ENCODE assay signal across 20 mouse cellular contexts in genomic region chr15:97887541-97888016, GRCm38 (mm10). TPM values are rescaled to one million over a fixed set of nuclear protein-coding genes. Genes with fewer than 3 reads are reported as not detected.
"Had no signal": no experiment of that assay in that cellular context is flagged by ENCODE, and none has a peak within 500 bp of the region (broad histone marks: within the 10 kb centered on the region; RNA-seq: fewer than 3 reads in every experiment).

No protein-coding gene starts in this region.

- H3K27me3 ChIP-seq: lung, embryonic 15.5 days; midbrain, embryonic 12.5 days; neural tube, embryonic 12.5 days had no signal

- DNase-seq: liver, postnatal 0 days; lung, adult 2 months; lung, postnatal 14 days; lung, postnatal 36 days; midbrain, embryonic 14.5 days; retina, postnatal 1 day; right cerebral cortex, adult 18-20 months; right cerebral cortex, postnatal 25 days; right cerebral cortex, postnatal 4 days; spleen, adult 18-20 months; thymus, adult 2 months; thymus, postnatal 25 days; thymus, postnatal 4 days had no signal

- ATAC-seq: liver, postnatal 0 days; lung, postnatal 0 days had no signal

- H3K4me1 ChIP-seq: lung, embryonic 15.5 days; midbrain, embryonic 12.5 days; neural tube, embryonic 12.5 days had no signal

- H3K27ac ChIP-seq: lung, embryonic 15.5 days; macrophage; midbrain, embryonic 12.5 days; neural tube, embryonic 12.5 days had no signal

- H3K4me2 ChIP-seq: lung, embryonic 15.5 days; midbrain, embryonic 12.5 days; neural tube, embryonic 12.5 days had no signal

- H3K9ac ChIP-seq: liver, postnatal 0 days; lung, embryonic 15.5 days; midbrain, embryonic 12.5 days; neural tube, embryonic 12.5 days had no signal

- H3K9me3 ChIP-seq: lung, embryonic 15.5 days; megakaryocyte, embryonic 14.5 days; midbrain, embryonic 12.5 days; neural tube, embryonic 12.5 days had no signal

- H3K36me3 ChIP-seq: lung, embryonic 15.5 days; midbrain, embryonic 12.5 days; neural tube, embryonic 12.5 days had no signal

- H3K4me3 ChIP-seq: lung, embryonic 15.5 days; megakaryocyte, embryonic 14.5 days; midbrain, embryonic 12.5 days; neural tube, embryonic 12.5 days had no signal

RNA-seq across cellular contexts. Expression of gene Vdr, which starts 22.9 kb away (rescaled TPM):
- total RNA-seq: monocyte, adult 5-6 weeks had no signal
- polyA plus RNA-seq: midbrain, embryonic 14.5 days had no signal
